Mouse (Mus musculus): ENCODE results near the gene Rnf24. TPM values are rescaled to one million over a fixed set of nuclear protein-coding genes. Genes with fewer than 3 reads are reported as not detected.
"Not testable (repeated sequence)": the region's sequence is repeated elsewhere in the genome, so short reads cannot be mapped to it uniquely, and the experiment has no call there.

Gene Rnf24
- total RNA-seq, 2 experiments from 2014 or later = 0.82 to 1.6 TPM

- no peak for DNase-seq
These were observed 15.1 kb downstream of the Rnf24 start for GRCm38 (mm10) chr2:131337602-131338001.

GRCm38 (mm10) chr2:131330548-131330947 is 22.1 kb downstream of the Rnf24 start:
- no peak for DNase-seq

- no peak for DNase-seq
These were observed 23.7 kb downstream of the Rnf24 start for GRCm38 (mm10) chr2:131328981-131329380.

GRCm38 (mm10) chr2:131326044-131326443 is 26.6 kb downstream of the Rnf24 start:
- DNase-seq = no peak

- no peak for DNase-seq
These were observed 29.0 kb downstream of the Rnf24 start for GRCm38 (mm10) chr2:131323675-131324074.

GRCm38 (mm10) chr2:131321192-131321591 is 31.5 kb downstream of the Rnf24 start:
- peak; percentile 30 for DNase-seq

GRCm38 (mm10) chr2:131319401-131319800 is 33.3 kb downstream of the Rnf24 start:
- no peak for DNase-seq

- no peak for DNase-seq
These were observed 36.5 kb downstream of the Rnf24 start for GRCm38 (mm10) chr2:131316167-131316566.

GRCm38 (mm10) chr2:131309296-131309695 is 43.4 kb downstream of the Rnf24 start:
- DNase-seq = no peak

GRCm38 (mm10) chr2:131307822-131308221 is 44.9 kb downstream of the Rnf24 start:
- no peak for DNase-seq

- no peak for DNase-seq
These were observed 45.3 kb downstream of the Rnf24 start for GRCm38 (mm10) chr2:131307391-131307790.

- DNase-seq = not testable (repeated sequence)
These were observed 47.5 kb downstream of the Rnf24 start for GRCm38 (mm10) chr2:131305226-131305625.

- no peak for DNase-seq
These were observed 48.2 kb downstream of the Rnf24 start for GRCm38 (mm10) chr2:131304497-131304896.

GRCm38 (mm10) chr2:131301635-131302034 is 51.1 kb downstream of the Rnf24 start:
- no peak for DNase-seq

GRCm38 (mm10) chr2:131300485-131300884 is 52.2 kb downstream of the Rnf24 start:
- DNase-seq = no peak

GRCm38 (mm10) chr2:131298674-131299073 is 54.0 kb downstream of the Rnf24 start:
- not testable (repeated sequence) for DNase-seq

GRCm38 (mm10) chr2:131296746-131297261 is 55.9 kb downstream of the Rnf24 start:
- DNase-seq = no peak

- no peak for DNase-seq
These were observed 62.0 kb downstream of the Rnf24 start for GRCm38 (mm10) chr2:131290669-131291068.

GRCm38 (mm10) chr2:131286276-131286675 is 66.4 kb downstream of the Rnf24 start:
- no peak for DNase-seq

GRCm38 (mm10) chr2:131281596-131281995 is 71.1 kb downstream of the Rnf24 start:
- no peak for DNase-seq

- no peak for DNase-seq
These were observed 76.0 kb downstream of the Rnf24 start for GRCm38 (mm10) chr2:131276722-131277121.

- no peak for DNase-seq
These were observed 77.2 kb downstream of the Rnf24 start for GRCm38 (mm10) chr2:131275493-131275892.

- DNase-seq = no peak
These were observed 87.6 kb downstream of the Rnf24 start for GRCm38 (mm10) chr2:131265056-131265455.

GRCm38 (mm10) chr2:131264027-131264426 is 88.7 kb downstream of the Rnf24 start:
- no peak for DNase-seq

All from gastrocnemius, postnatal 25 days (tissue).